Mouse (Mus musculus): ENCODE measurements around the gene Rgs4. TPM values are rescaled to one million over a fixed set of nuclear protein-coding genes. Genes with fewer than 3 reads are reported as not detected.

Rgs4 gene
- total and polyA plus RNA-seq, 2 experiments from 2014 or later: 81.5 to 99.5 TPM

GRCm38 (mm10) chr1:169693537-169693936 is 53.9 kb downstream of the Rgs4 start:
- ATAC-seq (no peak), DNase-seq (ENCODE audit: low spot score) (no peak)
- no peaks in the 10 kb centered on the region for H3K9me3 ChIP-seq (ENCODE audit: low read length)
- H3K27me3 ChIP-seq (ENCODE audit: insufficient read depth, low read length): no peaks in the 10 kb centered on the region
- H3K27ac ChIP-seq: no peak overlapping the region
- H3K9ac ChIP-seq (replicated peaks; ENCODE audit: low read length): no peak overlapping the region
- TF ChIP-seq CTCF (IDR thresholded peaks at IDR 0.05; ENCODE audit: low read depth): no peak
- no peak overlapping the region for H3K4me2 ChIP-seq (ENCODE audit: low read depth, low read length)
- no peaks in the 10 kb centered on the region for H3K36me3 ChIP-seq (ENCODE audit: insufficient read depth, low read length)
- 64% methylated on average over 3 of the region's 3 CpGs for WGBS
- H3K4me3 ChIP-seq (ENCODE audit: low read length): no peak overlapping the region
- H3K4me1 ChIP-seq (ENCODE audit: insufficient read depth, low read length): no peaks in the 10 kb centered on the region

GRCm38 (mm10) chr1:169693040-169693439 is 54.4 kb downstream of the Rgs4 start:
- DNase-seq (ENCODE audit: low spot score) (no peak), ATAC-seq (no peak)
- H3K27me3 ChIP-seq (ENCODE audit: insufficient read depth, low read length): no peaks in the 10 kb centered on the region
- no peaks in the 10 kb centered on the region for H3K9me3 ChIP-seq (ENCODE audit: low read length)
- H3K4me3 ChIP-seq (ENCODE audit: low read length): no peak overlapping the region
- TF ChIP-seq CTCF (IDR thresholded peaks at IDR 0.05; ENCODE audit: low read depth): no peak
- H3K4me2 ChIP-seq (ENCODE audit: low read depth, low read length): no peak overlapping the region
- no peak overlapping the region for H3K27ac ChIP-seq
- 49% methylated on average over 2 of the region's 2 CpGs for WGBS
- no peak overlapping the region for H3K9ac ChIP-seq (replicated peaks; ENCODE audit: low read length)
- H3K36me3 ChIP-seq (ENCODE audit: insufficient read depth, low read length): no peaks in the 10 kb centered on the region
- H3K4me1 ChIP-seq (ENCODE audit: insufficient read depth, low read length): no peaks in the 10 kb centered on the region

Other genes with a start within 250 kb of the Rgs4 start
- gene Nuf2, start 216.2 kb downstream of the Rgs4 start, total RNA-seq (2014; rRNA removed): 5.2 and 5.9 TPM in 2 replicates
- 13.0 and 15.8 TPM in 2 replicates for gene Nuf2, start 216.2 kb downstream of the Rgs4 start, polyA plus RNA-seq (2015; fragmentation: Nextera tagmentation; extraction: Ambion mirVana)
- 40.6 and 46.3 TPM in 2 replicates for gene Rgs5, start 92.1 kb downstream of the Rgs4 start, total RNA-seq (2014; rRNA removed)
- 15.6 and 17.1 TPM in 2 replicates for gene Rgs5, start 92.1 kb downstream of the Rgs4 start, polyA plus RNA-seq (2015; fragmentation: Nextera tagmentation; extraction: Ambion mirVana)
- 8.1 and 12.2 TPM in 2 replicates for gene Ccdc190, start 181.0 kb upstream of the Rgs4 start, total RNA-seq (2014; rRNA removed)
- 1.5 and 2.7 TPM in 2 replicates for gene Ccdc190, start 181.0 kb upstream of the Rgs4 start, polyA plus RNA-seq (2015; fragmentation: Nextera tagmentation; extraction: Ambion mirVana)
- 23.2 and 29.4 TPM in 2 replicates for gene Hsd17b7, start 221.6 kb upstream of the Rgs4 start, total RNA-seq (2014; rRNA removed)
- gene Hsd17b7, start 221.6 kb upstream of the Rgs4 start, polyA plus RNA-seq (2015; fragmentation: Nextera tagmentation; extraction: Ambion mirVana): 23.8 and 27.9 TPM in 2 replicates

Data from hindbrain, postnatal 0 days (tissue).